Mouse (Mus musculus) intestine, embryonic 15.5 days (tissue): Measurements from ENCODE around the gene Ccar1. TPM values are rescaled to one million over a fixed set of nuclear protein-coding genes. Genes with fewer than 3 reads are reported as not detected.

Source experiments
- ATAC-seq: fragments of 200-750 bp; cut with Nextera tagmentation; 2 replicates; pipeline ENCODE4 v1.8.0; 2017; ENCODE audit warnings: moderate TSS enrichment, moderate library complexity
- H3K27ac ChIP-seq: fragments of 300-500 bp; sonication (generic); 2 replicates; pipeline ENCODE4 v1.5.1; 2015; ENCODE audit warnings: mild to moderate bottlenecking, inconsistent platforms
- H3K27me3 ChIP-seq: fragments of 300-500 bp; sonication (generic); replicated peaks from 2 replicates; pipeline ENCODE4 v1.6.1; 2015; ENCODE audit warnings: inconsistent platforms
- H3K36me3 ChIP-seq: fragments of 300-500 bp; sonication (generic); 2 replicates; pipeline ENCODE4 v1.6.1; 2015; ENCODE audit warnings: inconsistent platforms
- H3K4me1 ChIP-seq: fragments of 300-500 bp; sonication (generic); replicated peaks from 2 replicates; pipeline ENCODE4 v1.6.1; 2015; ENCODE audit warnings: inconsistent platforms
- H3K4me2 ChIP-seq: fragments of 300-500 bp; sonication (generic); replicated peaks from 2 replicates; pipeline ENCODE4 v1.6.1; 2015; ENCODE audit warnings: mild to moderate bottlenecking, inconsistent platforms
- H3K4me3 ChIP-seq: fragments of 300-500 bp; sonication (generic); replicated peaks from 2 replicates; pipeline ENCODE4 v1.5.1; 2015; ENCODE audit warnings: inconsistent platforms
- H3K9ac ChIP-seq: fragments of 300-500 bp; sonication (generic); 2 replicates; pipeline ENCODE4 v1.6.1; 2015; ENCODE audit warnings: inconsistent platforms
- H3K9me3 ChIP-seq: fragments of 300-500 bp; sonication (generic); 2 replicates; pipeline ENCODE4 v1.6.1; 2016; ENCODE audit warnings: inconsistent platforms
- WGBS: fragments of 180-500 bp; shearing (Covaris S2); methylation state at CpG from one replicate; pipeline ENCODE4 v1.1.7; 2015; 5-methylcytosine and 5-hydroxymethylcytosine counted together
- polyA plus RNA-seq: library from polyadenylated mRNA; unstranded; fragments of >200 nt; fragmentation: Nextera tagmentation; extraction: Ambion mirVana; gene quantifications from 2 replicates; pipeline ENCODE4 v1.2.1, GENCODE M21; 2015

The Ccar1 gene
- polyA plus RNA-seq: 109 and 110 TPM in 2 replicates

- ATAC-seq: peak; percentile 99
- Histone ChIP-seq H3K9me3 (no peaks in the 10 kb centered on the region), H3K9ac (peak within 1 kb of the TSS; percentile 99), H3K27me3 (no peaks in the 10 kb centered on the region), H3K4me3 (peak within 1 kb of the TSS; percentile 95), H3K4me2 (peak within 1 kb of the TSS; percentile 61), H3K27ac (peak within 1 kb of the TSS; percentile 96), H3K4me1 (no peaks in the 10 kb centered on the region), H3K36me3 (peaks cover 11% of the 10 kb centered on the region)
- 2% methylated on average over 55 of the region's 55 CpGs for WGBS
These were observed at the start of gene Ccar1 for GRCm38 (mm10) chr10:62792177-62793090. Ccar1 (minus strand) TSS chr10:62792286.

GRCm38 (mm10) chr10:62840687-62841086 is 48.6 kb upstream of the Ccar1 start:
- Histone ChIP-seq H3K4me1 (peaks cover 6% of the 10 kb centered on the region), H3K27me3 (no peaks in the 10 kb centered on the region), H3K36me3 (peaks cover 7% of the 10 kb centered on the region; the same call in 1 of the 2 replicates), H3K4me3 (no peak overlapping the region), H3K27ac (no peak overlapping the region), H3K9me3 (no peaks in the 10 kb centered on the region), H3K4me2 (no peak overlapping the region), H3K9ac (no peak overlapping the region)
- 86% methylated on average over 7 of the region's 7 CpGs for WGBS
- ATAC-seq: no peak

- 89% methylated on average over 5 of the region's 5 CpGs for WGBS
- no peaks in the 10 kb centered on the region for H3K9me3 ChIP-seq
These were observed 45.9 kb upstream of the Ccar1 start for GRCm38 (mm10) chr10:62837987-62838386.

GRCm38 (mm10) chr10:62832783-62833182 is 40.7 kb upstream of the Ccar1 start:
- H3K27ac ChIP-seq: no peak overlapping the region
- no peak for ATAC-seq
- H3K4me3 ChIP-seq: no peak overlapping the region
- 78% methylated on average over 9 of the region's 9 CpGs for WGBS
- no peaks in the 10 kb centered on the region for H3K27me3 ChIP-seq
- H3K4me1 ChIP-seq: no peaks in the 10 kb centered on the region
- H3K9me3 ChIP-seq: no peaks in the 10 kb centered on the region
- H3K36me3 ChIP-seq: no peaks in the 10 kb centered on the region
- no peak overlapping the region for H3K9ac ChIP-seq
- H3K4me2 ChIP-seq: no peak overlapping the region

More at GRCm38 (mm10) chr10:62837987-62838386, 45.9 kb upstream of the Ccar1 start:
- H3K36me3 ChIP-seq: peaks cover 7% of the 10 kb centered on the region; the same call in 1 of the 2 replicates
- H3K27ac ChIP-seq: no peak overlapping the region
- H3K4me2 ChIP-seq: no peak overlapping the region
- no peak overlapping the region for H3K9ac ChIP-seq
- no peak for ATAC-seq
- H3K4me3 ChIP-seq: no peak overlapping the region
- 0 out of 2 replicates have a peak, but pooled peaks cover 2% of the 10 kb centered on the region for H3K4me1 ChIP-seq
- H3K27me3 ChIP-seq: no peaks in the 10 kb centered on the region

GRCm38 (mm10) chr10:62831546-62831945 is 39.5 kb upstream of the Ccar1 start:
- Histone ChIP-seq H3K36me3 (no peaks in the 10 kb centered on the region), H3K9me3 (no peaks in the 10 kb centered on the region), H3K27ac (no peak overlapping the region), H3K4me3 (no peak overlapping the region), H3K4me1 (no peaks in the 10 kb centered on the region), H3K4me2 (no peak overlapping the region), H3K9ac (no peak overlapping the region), H3K27me3 (no peaks in the 10 kb centered on the region)
- 63% methylated on average over 2 of the region's 2 CpGs for WGBS
- ATAC-seq: no peak

- ATAC-seq: no peak
- H3K36me3 ChIP-seq: peaks cover under 1% of the 10 kb centered on the region; the same call in 1 of the 2 replicates
- H3K4me3 ChIP-seq: no peak overlapping the region
- 79% methylated on average over 8 of the region's 8 CpGs for WGBS
- no peak overlapping the region for H3K9ac ChIP-seq
- no peak overlapping the region for H3K27ac ChIP-seq
- no peaks in the 10 kb centered on the region for H3K9me3 ChIP-seq
- no peak overlapping the region for H3K4me2 ChIP-seq
- H3K4me1 ChIP-seq: no peaks in the 10 kb centered on the region
- no peaks in the 10 kb centered on the region for H3K27me3 ChIP-seq
These were observed 32.4 kb upstream of the Ccar1 start for GRCm38 (mm10) chr10:62824474-62824873.

GRCm38 (mm10) chr10:62823431-62823830 is 31.3 kb upstream of the Ccar1 start:
- ATAC-seq: no peak
- Histone ChIP-seq H3K4me2 (no peak overlapping the region), H3K36me3 (peaks cover 5% of the 10 kb centered on the region; the same call in 1 of the 2 replicates), H3K27ac (no peak overlapping the region), H3K4me3 (no peak overlapping the region), H3K27me3 (no peaks in the 10 kb centered on the region), H3K4me1 (no peaks in the 10 kb centered on the region), H3K9ac (no peak overlapping the region), H3K9me3 (no peaks in the 10 kb centered on the region)
- WGBS: 85% methylated on average over 4 of the region's 4 CpGs

- Histone ChIP-seq H3K4me3 (no peak overlapping the region), H3K9me3 (no peaks in the 10 kb centered on the region), H3K4me1 (no peaks in the 10 kb centered on the region), H3K27ac (no peak overlapping the region), H3K36me3 (0 out of 2 replicates have a peak, but pooled peaks cover 3% of the 10 kb centered on the region), H3K27me3 (no peaks in the 10 kb centered on the region), H3K4me2 (no peak overlapping the region), H3K9ac (no peak overlapping the region)
- WGBS: 82% methylated on average over 4 of the region's 4 CpGs
- no peak for ATAC-seq
These were observed 17.9 kb upstream of the Ccar1 start for GRCm38 (mm10) chr10:62810010-62810409.

- Histone ChIP-seq H3K9ac (no peak overlapping the region), H3K9me3 (no peaks in the 10 kb centered on the region), H3K4me2 (no peak overlapping the region), H3K4me1 (no peaks in the 10 kb centered on the region), H3K27ac (no peak overlapping the region), H3K36me3 (0 out of 2 replicates have a peak, but pooled peaks cover 3% of the 10 kb centered on the region), H3K27me3 (no peaks in the 10 kb centered on the region), H3K4me3 (no peak overlapping the region)
- no peak for ATAC-seq
- 98% methylated on average over 2 of the region's 2 CpGs for WGBS
These were observed 16.7 kb upstream of the Ccar1 start for GRCm38 (mm10) chr10:62808766-62809165.

GRCm38 (mm10) chr10:62808316-62808715 is 16.2 kb upstream of the Ccar1 start:
- Histone ChIP-seq H3K9ac (no peak overlapping the region), H3K27ac (no peak overlapping the region), H3K36me3 (0 out of 2 replicates have a peak, but pooled peaks cover 2% of the 10 kb centered on the region), H3K4me3 (no peak overlapping the region), H3K9me3 (no peaks in the 10 kb centered on the region), H3K4me2 (no peak overlapping the region), H3K4me1 (no peaks in the 10 kb centered on the region), H3K27me3 (no peaks in the 10 kb centered on the region)
- ATAC-seq: no peak
- WGBS: 87% methylated on average over 7 of the region's 7 CpGs

GRCm38 (mm10) chr10:62804106-62804505 is 12.0 kb upstream of the Ccar1 start:
- Histone ChIP-seq H3K4me3 (no peak overlapping the region), H3K9me3 (no peaks in the 10 kb centered on the region), H3K27ac (no peak overlapping the region), H3K9ac (no peak overlapping the region), H3K27me3 (no peaks in the 10 kb centered on the region), H3K36me3 (no peaks in the 10 kb centered on the region), H3K4me1 (no peaks in the 10 kb centered on the region), H3K4me2 (no peak overlapping the region)
- WGBS: 77% methylated on average over 2 of the region's 2 CpGs
- ATAC-seq: no peak

- Histone ChIP-seq H3K4me3 (no peak overlapping the region), H3K27me3 (no peaks in the 10 kb centered on the region), H3K4me2 (no peak overlapping the region), H3K9me3 (no peaks in the 10 kb centered on the region), H3K9ac (no peak overlapping the region), H3K4me1 (no peaks in the 10 kb centered on the region), H3K36me3 (no peaks in the 10 kb centered on the region), H3K27ac (no peak overlapping the region)
- 96% methylated on average over 2 of the region's 2 CpGs for WGBS
- ATAC-seq: no peak
These were observed 11.2 kb upstream of the Ccar1 start for GRCm38 (mm10) chr10:62803296-62803695.
